Mouse (Mus musculus) lung, postnatal 36 days (tissue): ENCODE data around the gene Ccdc191.

Source experiments
- DNase-seq: peaks from one replicate; pipeline ENCODE4 v3.0.0; 2022; ENCODE audit warnings: mixed read lengths

Ccdc191 gene

DNA sequence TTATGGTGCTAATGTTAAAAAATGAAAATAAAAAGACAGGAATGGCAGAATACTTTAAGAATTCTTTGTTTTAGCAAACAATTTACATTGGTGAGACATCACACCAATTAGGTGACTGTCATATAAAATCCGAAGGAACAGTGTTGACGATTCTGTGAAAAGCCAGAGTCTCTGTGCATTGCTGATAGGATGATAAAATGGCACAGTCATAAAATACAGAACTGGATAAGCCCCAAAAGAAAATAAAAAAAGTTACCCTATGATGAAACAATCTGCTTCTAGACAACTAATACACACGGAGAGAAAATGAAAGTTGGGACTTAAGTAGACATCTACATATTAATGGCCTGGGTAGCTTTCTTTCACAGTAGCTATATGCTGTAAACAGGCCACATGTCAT lies 105.0 kb downstream of the Ccdc191 start:
- no peak for DNase-seq

- peak; percentile 13 for DNase-seq
These were observed 109.5 kb downstream of the Ccdc191 start for GRCm38 (mm10) chr16:43999111-43999510.

DNA sequence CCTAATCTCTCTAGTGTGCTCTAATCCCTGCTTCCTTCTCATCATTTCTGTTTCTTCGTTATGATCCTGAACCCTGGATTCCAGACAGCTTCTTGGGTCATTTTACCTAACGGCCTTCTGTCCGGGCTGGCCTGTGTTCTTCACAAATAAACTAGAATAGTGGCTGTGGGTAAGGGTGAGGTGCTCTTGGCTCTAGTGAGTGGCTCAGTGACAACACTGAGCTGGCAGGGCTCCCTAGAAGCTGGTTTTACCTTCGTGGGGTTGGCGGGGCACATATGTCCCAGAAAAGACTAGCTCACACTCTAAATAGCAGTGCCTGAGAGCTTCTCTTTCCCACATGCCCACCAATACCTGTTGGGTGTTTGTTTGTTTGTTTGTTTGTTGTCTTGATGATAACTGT lies 109.9 kb downstream of the Ccdc191 start:
- no peak for DNase-seq

GRCm38 (mm10) chr16:44002086-44002485 lies 112.5 kb downstream of the Ccdc191 start:
- DNase-seq: no peak

GRCm38 (mm10) chr16:44011010-44011409 lies 121.4 kb downstream of the Ccdc191 start:
- no peak for DNase-seq
